ENCODE assay signal across 8 mouse cellular contexts in the genomic region with DNA sequence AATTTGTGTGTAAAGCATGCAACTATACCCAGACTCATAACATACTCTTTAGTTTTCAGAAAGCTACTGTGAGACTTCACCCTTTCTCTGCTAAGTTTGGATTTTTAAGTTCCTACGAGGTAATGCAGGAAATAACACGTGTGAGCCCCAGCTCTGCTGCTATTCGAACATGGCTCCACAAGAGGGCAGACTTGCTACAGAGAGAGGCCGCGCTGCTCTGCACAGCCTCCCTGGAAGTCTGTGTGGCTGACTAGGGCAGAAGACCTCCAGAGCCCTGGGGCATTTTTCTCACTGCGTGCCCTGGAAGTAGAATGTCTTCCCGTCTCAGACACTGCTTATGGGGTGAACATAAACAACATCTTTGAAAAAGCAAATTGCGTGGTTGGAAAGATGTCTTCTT.
DNase-seq lines count a peak whose midpoint lies in the region; ATAC-seq lines count a peak whose summit lies in the region.

No protein-coding gene starts in this region.

- WGBS in forebrain, embryonic 14.5 days: 11% methylated on average over 8 of the region's 8 CpGs
- 17% methylated on average over 8 of the region's 8 CpGs for whole genome bisulfite sequencing in limb, embryonic 10.5 days
- WGBS in neural tube, embryonic 12.5 days: 14% methylated on average over 8 of the region's 8 CpGs

- no peaks in the 10 kb centered on the region for H3K36me3 ChIP-seq in forebrain, embryonic 14.5 days (ENCODE audit: control insufficient read depth, insufficient read depth, low read length)
- H3K36me3 ChIP-seq in limb, embryonic 10.5 days: no peaks in the 10 kb centered on the region
- no peaks in the 10 kb centered on the region for H3K36me3 ChIP-seq in neural tube, embryonic 12.5 days

- no peaks in the 10 kb centered on the region for H3K27me3 ChIP-seq in forebrain, embryonic 14.5 days (replicated peaks; ENCODE audit: control insufficient read depth, insufficient read depth, low read length)
- H3K27me3 ChIP-seq in limb, embryonic 10.5 days (ENCODE audit: low read depth, poor library complexity, severe bottlenecking): no peaks in the 10 kb centered on the region
- no peaks in the 10 kb centered on the region for H3K27me3 ChIP-seq in neural tube, embryonic 12.5 days (replicated peaks)

- ATAC-seq in cerebellum, adult (ENCODE audit: insufficient number of reproducible peaks, low FRiP score, low TSS enrichment): peak; percentile 80
- ATAC-seq in forebrain, embryonic 14.5 days: peak; percentile 90
- peak; percentile 71; the same call in 1 of the 2 replicates for ATAC-seq in neural tube, embryonic 12.5 days (ENCODE audit: low FRiP score, low read depth)

- no peak overlapping the region for H3K4me2 ChIP-seq in forebrain, embryonic 14.5 days (ENCODE audit: low read length)
- no peak overlapping the region for H3K4me2 ChIP-seq in neural tube, embryonic 12.5 days (replicated peaks)

- H3K9me3 ChIP-seq in forebrain, embryonic 14.5 days (replicated peaks; ENCODE audit: control insufficient read depth, low read length): no peaks in the 10 kb centered on the region
- H3K9me3 ChIP-seq in limb, embryonic 10.5 days (replicated peaks): no peaks in the 10 kb centered on the region
- H3K9me3 ChIP-seq in neural tube, embryonic 12.5 days: no peaks in the 10 kb centered on the region

- H3K4me3 ChIP-seq in forebrain, embryonic 14.5 days (ENCODE audit: low read depth, low read length): no peak overlapping the region
- no peak overlapping the region for H3K4me3 ChIP-seq in limb, embryonic 10.5 days
- H3K4me3 ChIP-seq in neural tube, embryonic 12.5 days: no peak overlapping the region

- no peaks in the 10 kb centered on the region for H3K4me1 ChIP-seq in forebrain, embryonic 14.5 days (ENCODE audit: control insufficient read depth, insufficient read depth, low read length)
- H3K4me1 ChIP-seq in limb, embryonic 10.5 days: no peaks in the 10 kb centered on the region
- H3K4me1 ChIP-seq in neural tube, embryonic 12.5 days: no peaks in the 10 kb centered on the region

- H3K27ac ChIP-seq in forebrain, embryonic 14.5 days (ENCODE audit: low read depth, low read length): no peak overlapping the region
- no peak overlapping the region for H3K27ac ChIP-seq in limb, embryonic 10.5 days
- H3K27ac ChIP-seq in neural tube, embryonic 12.5 days: no peak overlapping the region

- H3K9ac ChIP-seq in forebrain, embryonic 14.5 days (ENCODE audit: low read length): no peak overlapping the region
- no peak overlapping the region for H3K9ac ChIP-seq in neural tube, embryonic 12.5 days

- peak; percentile 9 for DNase-seq in ovary, postnatal 10 days (ENCODE audit: low spot score)
- no peak for DNase-seq in ovary, adult 18-20 months (ENCODE audit: low spot score)
- peak; percentile 77 for DNase-seq in forebrain, embryonic 14.5 days (ENCODE audit: low spot score)
- peak; percentile 6 for DNase-seq in kidney, adult 11 months
- peak; percentile 78 for DNase-seq in limb, embryonic 10.5 days (ENCODE audit: low spot score)
- peak; percentile 21 for DNase-seq in yolk sac, embryonic 10.5 days (ENCODE audit: low spot score)
